Mouse (Mus musculus) stomach, postnatal 0 days (tissue): ENCODE data around the gene Mrpl43. TPM values are rescaled to one million over a fixed set of nuclear protein-coding genes. Genes with fewer than 3 reads are reported as not detected.

Experiments
- ATAC-seq: fragments of 200-750 bp; cut with Nextera tagmentation; 2 replicates; pipeline ENCODE4 v1.8.0; 2017; ENCODE audit not compliant: low FRiP score, low TSS enrichment
- DNase-seq: peaks from one replicate; pipeline ENCODE4 v3.0.0-alpha.2; 2016; ENCODE audit warnings: low spot score
- H3K27ac ChIP-seq: fragments of 300-500 bp; sonication (generic); replicated peaks from 2 replicates; pipeline ENCODE4 v1.5.1; 2014; ENCODE audit warnings: mild to moderate bottlenecking, control low read depth
- H3K27me3 ChIP-seq: fragments of 300-500 bp; sonication (generic); 2 replicates; pipeline ENCODE4 v1.6.1; 2014; ENCODE audit warnings: low read length; ENCODE audit not compliant: control insufficient read depth, insufficient read depth
- H3K36me3 ChIP-seq: fragments of 300-500 bp; sonication (generic); 2 replicates; pipeline ENCODE4 v1.6.1; 2014; ENCODE audit warnings: low read length, mixed read lengths; ENCODE audit not compliant: control insufficient read depth, insufficient read depth
- H3K4me1 ChIP-seq: fragments of 300-500 bp; sonication (generic); replicated peaks from 2 replicates; pipeline ENCODE4 v1.6.1; 2014; ENCODE audit warnings: antibody characterized with exemption; ENCODE audit not compliant: control insufficient read depth, insufficient read depth
- H3K4me2 ChIP-seq: fragments of 300-500 bp; sonication (generic); replicated peaks from 2 replicates; pipeline ENCODE4 v1.6.1; 2014; ENCODE audit warnings: low read depth, mild to moderate bottlenecking, control low read depth, moderate library complexity
- H3K4me3 ChIP-seq: fragments of 300-500 bp; sonication (generic); 2 replicates; pipeline ENCODE4 v1.5.1; 2014; ENCODE audit warnings: low read depth, low read length, control low read depth
- H3K9ac ChIP-seq: fragments of 300-500 bp; sonication (generic); 2 replicates; pipeline ENCODE4 v1.6.1; 2014; ENCODE audit warnings: mild to moderate bottlenecking, low read length, control low read depth, mixed read lengths
- H3K9me3 ChIP-seq: fragments of 300-500 bp; sonication (generic); 2 replicates; pipeline ENCODE4 v1.6.1; 2016; ENCODE audit warnings: low read length; ENCODE audit not compliant: control insufficient read depth
- CTCF ChIP-seq: IDR thresholded peaks from 2 replicates; pipeline ENCODE4 v1.5.1; 2016; ENCODE audit warnings: antibody characterized with exemption, low read depth, mild to moderate bottlenecking, moderate library complexity
- EP300 ChIP-seq: optimal IDR thresholded peaks from 2 replicates; pipeline ENCODE3; 2016; ENCODE audit warnings: antibody characterized with exemption
- WGBS: fragments of 180-500 bp; shearing (Covaris S2); extraction: QIAGEN DNeasy Blood & Tissue Kit; methylation state at CpG from one replicate; pipeline ENCODE4 v1.1.7; 2014; 5-methylcytosine and 5-hydroxymethylcytosine counted together
- polyA plus RNA-seq: library from polyadenylated mRNA; unstranded; fragments of >200 nt; fragmentation: Nextera tagmentation; extraction: Ambion mirVana; gene quantifications from 2 replicates; pipeline ENCODE4 v1.2.1, GENCODE M21; 2015

Mrpl43 gene
- polyA plus RNA-seq, 1 experiment from 2014 or later, result 67.2 TPM

GRCm38 (mm10) chr19:44977148-44977547, 29.1 kb downstream of the Mrpl43 start:
- ATAC-seq (no peak), DNase-seq (no peak)
- Histone ChIP-seq H3K27me3 (no peaks in the 10 kb centered on the region), H3K9ac (no peak overlapping the region), H3K9me3 (no peaks in the 10 kb centered on the region), H3K4me1 (no peaks in the 10 kb centered on the region), H3K36me3 (peaks cover 24% of the 10 kb centered on the region; the same call in 1 of the 2 replicates), H3K4me2 (no peak overlapping the region), H3K4me3 (no peak overlapping the region), H3K27ac (no peak overlapping the region)
- TF ChIP-seq EP300 (no peak), CTCF (no peak)
- 72% methylated on average over 6 of the region's 6 CpGs for WGBS

GRCm38 (mm10) chr19:44976636-44977035, 29.6 kb downstream of the Mrpl43 start:
- Histone ChIP-seq H3K27me3 (no peaks in the 10 kb centered on the region), H3K4me1 (no peaks in the 10 kb centered on the region), H3K36me3 (peaks cover 21% of the 10 kb centered on the region; the same call in 1 of the 2 replicates), H3K4me2 (no peak overlapping the region), H3K4me3 (no peak overlapping the region), H3K9me3 (no peaks in the 10 kb centered on the region), H3K9ac (no peak overlapping the region), H3K27ac (no peak overlapping the region)
- WGBS, result 65% methylated on average over 6 of the region's 6 CpGs
- TF ChIP-seq EP300 (no peak), CTCF (no peak)
- ATAC-seq (peak; percentile 72; the same call in 1 of the 2 replicates), DNase-seq (peak; percentile 40)

GRCm38 (mm10) chr19:44968329-44968728, 37.9 kb downstream of the Mrpl43 start:
- 81% methylated on average over 3 of the region's 3 CpGs for WGBS
- H3K9me3 ChIP-seq, result no peaks in the 10 kb centered on the region
- no peak overlapping the region for H3K4me3 ChIP-seq
- H3K27ac ChIP-seq, result no peak overlapping the region
- DNase-seq (no peak), ATAC-seq (no peak)
- H3K9ac ChIP-seq, result no peak overlapping the region
- H3K36me3 ChIP-seq, result peaks cover 21% of the 10 kb centered on the region
- no peak for TF ChIP-seq EP300
- no peaks in the 10 kb centered on the region for H3K27me3 ChIP-seq
- H3K4me2 ChIP-seq, result no peak overlapping the region
- H3K4me1 ChIP-seq, result no peaks in the 10 kb centered on the region

- DNase-seq (no peak), ATAC-seq (no peak)
- Histone ChIP-seq H3K4me3 (no peak overlapping the region), H3K9ac (no peak overlapping the region), H3K4me2 (no peak overlapping the region), H3K27me3 (no peaks in the 10 kb centered on the region), H3K4me1 (no peaks in the 10 kb centered on the region), H3K9me3 (no peaks in the 10 kb centered on the region), H3K36me3 (peaks cover 25% of the 10 kb centered on the region), H3K27ac (no peak overlapping the region)
- 90% methylated on average over 1 of the region's 1 CpGs for WGBS
- TF ChIP-seq CTCF, result no peak
Measured at GRCm38 (mm10) chr19:44965978-44966377, 40.3 kb downstream of the Mrpl43 start.

- TF ChIP-seq EP300 (no peak), CTCF (no peak)
- DNase-seq, result no peak
- Histone ChIP-seq H3K4me3 (no peak overlapping the region), H3K27ac (no peak overlapping the region), H3K4me2 (no peak overlapping the region), H3K9ac (no peak overlapping the region), H3K9me3 (no peaks in the 10 kb centered on the region), H3K27me3 (no peaks in the 10 kb centered on the region), H3K4me1 (no peaks in the 10 kb centered on the region), H3K36me3 (peaks cover 37% of the 10 kb centered on the region)
- WGBS, result 92% methylated on average over 2 of the region's 2 CpGs
- no peak for ATAC-seq
Measured at GRCm38 (mm10) chr19:44959633-44960032, 46.6 kb downstream of the Mrpl43 start.

Other genes starting within 250 kb of the Mrpl43 start
- gene Slf2, start 75.3 kb downstream of the Mrpl43 start, polyA plus RNA-seq, result 9.3 and 9.8 TPM in 2 replicates
- 1.4 and 1.8 TPM in 2 replicates for gene Sema4g, start 17.3 kb downstream of the Mrpl43 start, polyA plus RNA-seq
- 7.9 and 8.5 TPM in 2 replicates for gene Twnk, start 779 bp downstream of the Mrpl43 start, polyA plus RNA-seq
- 40.1 and 45.0 TPM in 2 replicates for gene Lzts2, start 8.0 kb upstream of the Mrpl43 start, polyA plus RNA-seq
- 0.33 TPM in 2 replicates for gene Pdzd7, start 39.3 kb upstream of the Mrpl43 start, polyA plus RNA-seq
- 26.7 and 29.7 TPM in 2 replicates for gene Sfxn3, start 41.1 kb upstream of the Mrpl43 start, polyA plus RNA-seq
- 3.0 and 3.8 TPM in 2 replicates for gene Kazald1, start 68.8 kb upstream of the Mrpl43 start, polyA plus RNA-seq
- gene Tlx1, start 144.2 kb upstream of the Mrpl43 start, polyA plus RNA-seq, result not detected in 2 replicates
- 0.04 TPM in 1 of 2 replicates, not detected in the other for gene Lbx1, start 229.4 kb upstream of the Mrpl43 start, polyA plus RNA-seq